Mouse (Mus musculus): Measurements from ENCODE around the gene Iqcg. TPM values are rescaled to one million over a fixed set of nuclear protein-coding genes. Genes with fewer than 3 reads are reported as not detected.

The Iqcg gene
- polyA plus RNA-seq, 1 experiment from 2014 or later = 5.6 TPM

GRCm38 (mm10) chr16:33010166-33010565, 45.9 kb downstream of the Iqcg start:
- no peaks in the 10 kb centered on the region for H3K9me3 ChIP-seq
- 90% methylated on average over 6 of the region's 6 CpGs for WGBS
- H3K36me3 ChIP-seq = peaks cover 96% of the 10 kb centered on the region
- no peaks in the 10 kb centered on the region for H3K27me3 ChIP-seq (ENCODE audit: insufficient read depth, poor library complexity, severe bottlenecking)
- no peak overlapping the region for H3K4me3 ChIP-seq
- H3K4me1 ChIP-seq (replicated peaks) = no peaks in the 10 kb centered on the region
- H3K27ac ChIP-seq = no peak overlapping the region; the same call in 1 of the 2 replicates
- DNase-seq (ENCODE audit: low spot score) = no peak

DNA sequence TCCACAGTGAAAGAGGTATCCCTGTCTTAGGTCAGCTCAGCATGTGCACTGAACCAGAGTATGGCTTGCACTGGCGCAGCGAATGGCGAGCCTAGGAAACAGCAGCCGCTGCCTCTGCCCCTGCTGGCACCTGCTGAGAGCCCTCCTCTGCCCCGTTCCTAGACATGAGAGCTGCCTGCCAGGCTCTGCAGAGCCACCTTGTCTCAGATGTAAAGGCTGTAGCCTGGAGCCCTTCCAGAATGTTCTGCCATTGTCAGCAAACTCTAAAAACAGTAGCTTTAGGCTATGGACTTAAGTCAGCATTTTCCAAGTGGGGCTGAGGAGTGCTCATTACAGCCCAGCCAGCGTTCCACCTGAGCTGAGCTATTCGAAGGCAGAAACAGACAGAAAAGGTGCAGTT, 48.6 kb downstream of the Iqcg start:
- Histone ChIP-seq H3K27ac (no peak overlapping the region), H3K27me3 (ENCODE audit: insufficient read depth, poor library complexity, severe bottlenecking) (no peaks in the 10 kb centered on the region), H3K9me3 (no peaks in the 10 kb centered on the region), H3K36me3 (peaks cover 95% of the 10 kb centered on the region), H3K4me3 (no peak overlapping the region), H3K4me1 (replicated peaks) (no peaks in the 10 kb centered on the region)
- WGBS = 80% methylated on average over 7 of the region's 7 CpGs
- no peak for DNase-seq (ENCODE audit: low spot score)

GRCm38 (mm10) chr16:33006888-33007287, 49.1 kb downstream of the Iqcg start:
- H3K27ac ChIP-seq = no peak overlapping the region
- WGBS = 90% methylated on average over 7 of the region's 7 CpGs
- DNase-seq (ENCODE audit: low spot score) = no peak
- H3K9me3 ChIP-seq = no peaks in the 10 kb centered on the region
- no peak overlapping the region for H3K4me3 ChIP-seq
- no peaks in the 10 kb centered on the region for H3K4me1 ChIP-seq (replicated peaks)
- peaks cover 93% of the 10 kb centered on the region for H3K36me3 ChIP-seq
- H3K27me3 ChIP-seq (ENCODE audit: insufficient read depth, poor library complexity, severe bottlenecking) = no peaks in the 10 kb centered on the region

DNA sequence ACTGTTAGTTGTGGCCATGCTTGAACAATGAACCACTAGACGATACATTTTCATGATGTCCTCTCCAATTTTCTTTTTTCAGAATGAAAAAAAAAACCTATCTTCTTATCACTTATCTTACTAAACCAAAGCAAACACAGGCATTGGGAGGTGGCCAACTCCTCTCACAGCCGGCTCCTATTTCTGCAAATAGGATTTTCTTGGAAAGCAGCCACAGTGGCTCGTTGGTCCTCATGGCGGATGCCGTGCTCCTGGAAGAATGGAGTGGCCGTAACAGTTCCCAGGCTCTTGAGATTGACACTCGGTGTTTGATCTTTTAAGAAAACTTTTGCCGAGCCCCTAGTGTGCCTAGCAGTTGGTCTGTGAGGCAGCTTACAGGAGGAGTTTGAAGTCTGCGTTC, 50.8 kb downstream of the Iqcg start:
- peaks cover 95% of the 10 kb centered on the region for H3K36me3 ChIP-seq
- 61% methylated on average over 9 of the region's 9 CpGs for WGBS
- H3K4me3 ChIP-seq = no peak overlapping the region
- H3K4me1 ChIP-seq (replicated peaks) = no peaks in the 10 kb centered on the region
- no peaks in the 10 kb centered on the region for H3K9me3 ChIP-seq
- H3K27me3 ChIP-seq (ENCODE audit: insufficient read depth, poor library complexity, severe bottlenecking) = no peaks in the 10 kb centered on the region
- DNase-seq (ENCODE audit: low spot score) = no peak
- no peak overlapping the region for H3K27ac ChIP-seq

- 87% methylated on average over 5 of the region's 5 CpGs for WGBS
- Histone ChIP-seq H3K4me1 (replicated peaks) (no peaks in the 10 kb centered on the region), H3K27me3 (ENCODE audit: insufficient read depth, poor library complexity, severe bottlenecking) (no peaks in the 10 kb centered on the region), H3K9me3 (no peaks in the 10 kb centered on the region), H3K36me3 (peaks cover 88% of the 10 kb centered on the region), H3K4me3 (no peak overlapping the region), H3K27ac (no peak overlapping the region)
- DNase-seq (ENCODE audit: low spot score) = no peak
Measured at GRCm38 (mm10) chr16:32992158-32992557, 63.9 kb downstream of the Iqcg start.

GRCm38 (mm10) chr16:32984631-32985030, 71.4 kb downstream of the Iqcg start:
- Histone ChIP-seq H3K9me3 (no peaks in the 10 kb centered on the region), H3K36me3 (peaks cover 86% of the 10 kb centered on the region), H3K27me3 (ENCODE audit: insufficient read depth, poor library complexity, severe bottlenecking) (no peaks in the 10 kb centered on the region), H3K27ac (no peak overlapping the region), H3K4me3 (no peak overlapping the region), H3K4me1 (replicated peaks) (no peaks in the 10 kb centered on the region)
- DNase-seq (ENCODE audit: low spot score) = no peak
- 85% methylated on average over 2 of the region's 2 CpGs for WGBS

DNA sequence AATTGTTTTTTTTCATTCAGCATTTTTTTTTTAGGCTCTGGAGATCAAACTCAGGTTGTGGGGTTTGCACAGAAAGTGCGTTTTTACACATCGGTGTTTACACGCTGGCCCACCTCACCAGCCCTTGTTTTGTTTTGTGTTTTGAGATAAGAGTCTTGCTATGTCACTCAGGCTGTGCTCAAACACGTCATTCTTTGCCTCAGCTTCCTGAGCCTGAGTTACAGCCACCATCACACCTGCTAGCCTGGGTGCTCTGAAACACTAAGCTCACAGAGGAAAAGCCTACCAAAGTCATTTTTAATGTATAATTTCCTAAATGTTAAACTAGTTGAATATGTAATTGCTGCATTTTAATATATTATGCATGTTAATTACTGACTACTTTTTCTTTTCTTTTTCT, 74.6 kb downstream of the Iqcg start:
- no peaks in the 10 kb centered on the region for H3K4me1 ChIP-seq (replicated peaks)
- peaks cover 88% of the 10 kb centered on the region for H3K36me3 ChIP-seq
- no peak overlapping the region for H3K4me3 ChIP-seq
- no peaks in the 10 kb centered on the region for H3K9me3 ChIP-seq
- H3K27me3 ChIP-seq (ENCODE audit: insufficient read depth, poor library complexity, severe bottlenecking) = no peaks in the 10 kb centered on the region
- no peak overlapping the region for H3K27ac ChIP-seq
- 91% methylated on average over 4 of the region's 4 CpGs for WGBS
- DNase-seq (ENCODE audit: low spot score) = no peak

DNA sequence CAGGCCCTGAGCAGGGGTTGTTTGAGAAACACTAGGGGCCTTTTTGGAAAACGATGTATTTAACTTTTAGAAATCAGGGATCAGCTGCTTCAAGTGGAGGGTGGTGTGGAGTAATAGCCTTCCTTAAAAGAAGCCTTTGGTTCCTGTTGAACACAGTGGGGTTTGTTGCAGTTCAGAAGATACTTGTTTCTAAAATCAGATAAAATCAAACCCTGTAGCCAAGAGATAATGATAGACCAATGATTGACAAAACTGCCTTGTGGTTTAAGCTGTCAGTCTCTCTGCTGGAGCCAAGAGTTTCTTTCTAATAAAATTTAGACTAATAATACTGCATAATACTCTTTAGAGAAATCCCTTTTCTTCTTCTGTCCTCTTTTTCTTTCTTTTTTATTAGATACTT, 75.8 kb downstream of the Iqcg start:
- Histone ChIP-seq H3K27ac (no peak overlapping the region), H3K27me3 (ENCODE audit: insufficient read depth, poor library complexity, severe bottlenecking) (no peaks in the 10 kb centered on the region), H3K9me3 (no peaks in the 10 kb centered on the region), H3K4me3 (no peak overlapping the region), H3K4me1 (replicated peaks) (no peaks in the 10 kb centered on the region), H3K36me3 (peaks cover 87% of the 10 kb centered on the region)
- 89% methylated on average over 1 of the region's 1 CpGs for WGBS
- DNase-seq (ENCODE audit: low spot score) = no peak

- 90% methylated on average over 2 of the region's 2 CpGs for WGBS
- H3K27ac ChIP-seq = no peak overlapping the region
- no peak for DNase-seq (ENCODE audit: low spot score)
- no peaks in the 10 kb centered on the region for H3K27me3 ChIP-seq (ENCODE audit: insufficient read depth, poor library complexity, severe bottlenecking)
- peaks cover 57% of the 10 kb centered on the region for H3K36me3 ChIP-seq
- no peaks in the 10 kb centered on the region for H3K9me3 ChIP-seq
- H3K4me1 ChIP-seq (replicated peaks) = no peaks in the 10 kb centered on the region
- H3K4me3 ChIP-seq = no peak overlapping the region
Measured at GRCm38 (mm10) chr16:32973047-32973446, 83.0 kb downstream of the Iqcg start.

- H3K27ac ChIP-seq = no peak overlapping the region
- H3K4me3 ChIP-seq = no peak overlapping the region
- no peaks in the 10 kb centered on the region for H3K4me1 ChIP-seq (replicated peaks)
- H3K36me3 ChIP-seq = peaks cover 52% of the 10 kb centered on the region
- no peaks in the 10 kb centered on the region for H3K27me3 ChIP-seq (ENCODE audit: insufficient read depth, poor library complexity, severe bottlenecking)
- H3K9me3 ChIP-seq = no peaks in the 10 kb centered on the region
- WGBS = 79% methylated on average over 5 of the region's 5 CpGs
- no peak for DNase-seq (ENCODE audit: low spot score)
Measured at GRCm38 (mm10) chr16:32972535-32972934, 83.5 kb downstream of the Iqcg start.

MicroRNAs within 50 kb of the gene (microRNA counts, 519-probe panel; counts per million panel counts)
- microRNA mmu-miR-1947 = 1,255 counts per million, percentile 77 among the panel's probes with 10 or more counts

Other genes starting within 250 kb of the Iqcg start
- not detected in 2 replicates for gene Smbd1, start 245.7 kb downstream of the Iqcg start, polyA plus RNA-seq (2016; fragmentation: Nextera tagmentation; extraction: Ambion mirVana)
- gene Fyttd1, start 178.7 kb downstream of the Iqcg start, polyA plus RNA-seq (2016; fragmentation: Nextera tagmentation; extraction: Ambion mirVana) = 78.1 and 97.4 TPM in 2 replicates
- 21.7 and 22.6 TPM in 2 replicates for gene Rubcn, start 178.5 kb downstream of the Iqcg start, polyA plus RNA-seq (2016; fragmentation: Nextera tagmentation; extraction: Ambion mirVana)
- gene Lrch3, start 142.1 kb downstream of the Iqcg start, polyA plus RNA-seq (2016; fragmentation: Nextera tagmentation; extraction: Ambion mirVana) = 30.3 and 33.7 TPM in 2 replicates
- 860 and 944 TPM in 2 replicates for gene Rpl35a, start 235 bp upstream of the Iqcg start, polyA plus RNA-seq (2016; fragmentation: Nextera tagmentation; extraction: Ambion mirVana)
- 2.3 and 4.7 TPM in 2 replicates for gene Lmln, start 6.3 kb upstream of the Iqcg start, polyA plus RNA-seq (2016; fragmentation: Nextera tagmentation; extraction: Ambion mirVana)
- 23.2 and 24.0 TPM in 2 replicates for gene Osbpl11, start 128.9 kb upstream of the Iqcg start, polyA plus RNA-seq (2016; fragmentation: Nextera tagmentation; extraction: Ambion mirVana)
- 58.2 and 69.5 TPM in 2 replicates for gene Snx4, start 195.2 kb upstream of the Iqcg start, polyA plus RNA-seq (2016; fragmentation: Nextera tagmentation; extraction: Ambion mirVana)